Mouse (Mus musculus) MEL (cell line): Measurements from ENCODE around the gene Slain2.

Experiments
- CHD2 ChIP-seq: IDR thresholded peaks from 2 replicates; pipeline ENCODE4 v1.6.1; 2011; ENCODE audit warnings: low read length, improper control_type of control experiment
- CTCF ChIP-seq, 3 experiments: IDR thresholded peaks in 2 of 3; conservative IDR thresholded peaks in 1 of 3; 2 replicates each; pipeline ENCODE4 v1.5.1; 2011 to 2012; ENCODE audit warnings: low read length in 3 of 3, low read depth in 2 of 3, mild to moderate bottlenecking in 2 of 3, improper control_type of control experiment in 1 of 3, inconsistent platforms in 1 of 3, mixed read lengths in 1 of 3, moderate library complexity in 1 of 3; ENCODE audit not compliant: control insufficient read depth in 1 of 3, insufficient read depth in 1 of 3, poor library complexity in 1 of 3, severe bottlenecking in 1 of 3
- EP300 ChIP-seq, 2 experiments: IDR thresholded peaks; 2 replicates each; pipeline ENCODE4 v1.6.1; 2011; ENCODE audit warnings: improper control_type of control experiment in 2 of 2, low read length in 2 of 2, low read depth in 1 of 2, mild to moderate bottlenecking in 1 of 2
- KAT2A ChIP-seq: conservative IDR thresholded peaks from 2 replicates; pipeline ENCODE4 v1.6.1; 2012; ENCODE audit warnings: low read depth, low read length, improper control_type of control experiment, inconsistent platforms
- POLR2A ChIP-seq, 2 experiments: IDR thresholded peaks; 2 replicates each; pipeline ENCODE4 v1.6.1; 2011 to 2012; ENCODE audit warnings: low read length in 2 of 2, mild to moderate bottlenecking in 2 of 2, control low read depth in 1 of 2, improper control_type of control experiment in 1 of 2, low read depth in 1 of 2, moderate library complexity in 1 of 2; ENCODE audit not compliant: control insufficient read depth in 1 of 2, insufficient read depth in 1 of 2, poor library complexity in 1 of 2
- POLR2AphosphoS2 ChIP-seq: IDR thresholded peaks from 2 replicates; pipeline ENCODE4 v1.6.1; 2011; ENCODE audit warnings: low read length, improper control_type of control experiment
- RCOR1 ChIP-seq: IDR thresholded peaks from 2 replicates; pipeline ENCODE4 v1.6.1; 2012; ENCODE audit warnings: low read depth, mild to moderate bottlenecking, inconsistent platforms, low read length, improper control_type of control experiment
- USF2 ChIP-seq, 2 experiments: IDR thresholded peaks; 2 replicates each; pipeline ENCODE4 v1.6.1; 2011 to 2012; ENCODE audit warnings: improper control_type of control experiment in 2 of 2, low read length in 2 of 2, borderline replicate concordance in 1 of 2, inconsistent platforms in 1 of 2, low read depth in 1 of 2, mild to moderate bottlenecking in 1 of 2; ENCODE audit not compliant: insufficient read depth in 1 of 2

- TF ChIP-seq CTCF (IDR thresholded peaks at IDR 0.05 in 2 of 3, conservative IDR thresholded peaks at IDR 0.05 in 1 of 3; ENCODE audit: control insufficient read depth in 1 of 3, insufficient read depth in 1 of 3, low read depth in 2 of 3, low read length in 3 of 3, poor library complexity in 1 of 3, severe bottlenecking in 1 of 3): no peak
- no peak for TF ChIP-seq KAT2A
- TF ChIP-seq RCOR1: no peak
- TF ChIP-seq POLR2A (IDR thresholded peaks at IDR 0.05; ENCODE audit: control insufficient read depth in 1 of 2, insufficient read depth in 1 of 2, low read depth in 1 of 2, low read length in 2 of 2, poor library complexity in 1 of 2): no peak
- TF ChIP-seq USF2 (IDR thresholded peaks at IDR 0.05; ENCODE audit: borderline replicate concordance in 1 of 2, insufficient read depth in 1 of 2, low read depth in 1 of 2, low read length in 2 of 2): no peak
- no peak for TF ChIP-seq EP300 (IDR thresholded peaks at IDR 0.05; ENCODE audit: low read depth in 1 of 2, low read length in 2 of 2)
- no peak for TF ChIP-seq POLR2AphosphoS2
- TF ChIP-seq CHD2: no peak
These were observed 27.5 kb upstream of the Slain2 start for GRCm38 (mm10) chr5:72886458-72887222.
